Mouse (Mus musculus) lung, adult 2 months (tissue): ENCODE results near the gene Ripk1. TPM values are rescaled to one million over a fixed set of nuclear protein-coding genes. Genes with fewer than 3 reads are reported as not detected.

Source experiments
- DNase-seq: peaks from one replicate; pipeline ENCODE4 v3.0.0; 2022
- H3K4me1 ChIP-seq: fragments of 200-500 bp; 2 replicates; pipeline ENCODE4 v1.6.1; 2011; ENCODE audit warnings: low read length; ENCODE audit not compliant: control insufficient read depth, insufficient read depth
- H3K4me3 ChIP-seq: fragments of 200-500 bp; replicated peaks from 2 replicates; pipeline ENCODE3; 2011; ENCODE audit warnings: low read depth, mild to moderate bottlenecking, control low read depth, low read length; ENCODE audit errors: extremely low read depth
- CTCF ChIP-seq: fragments of 200-500 bp; IDR thresholded peaks from 2 replicates; pipeline ENCODE4 v1.5.1; 2011; ENCODE audit warnings: mild to moderate bottlenecking, low read length, control low read depth; ENCODE audit not compliant: insufficient read depth
- POLR2A ChIP-seq: fragments of 200-500 bp; IDR thresholded peaks from 2 replicates; pipeline ENCODE4 v1.6.1; 2011; ENCODE audit warnings: low read depth, mild to moderate bottlenecking, control low read depth, low read length, borderline replicate concordance; ENCODE audit errors: extremely low read depth
- WGBS: fragments of 180-500 bp; shearing (Covaris S2); methylation state at CpG from one replicate; pipeline ENCODE4 v1.1.7; 2018; 5-methylcytosine and 5-hydroxymethylcytosine counted together
- polyA plus RNA-seq: library from polyadenylated mRNA; depleted of rRNA; stranded (reverse); fragments of >200 nt; gene quantifications from 2 replicates; pipeline ENCODE4 v1.2.3, GENCODE M21; 2012

Gene Ripk1
- polyA plus RNA-seq, 1 experiment, result 10.8 TPM

DNA sequence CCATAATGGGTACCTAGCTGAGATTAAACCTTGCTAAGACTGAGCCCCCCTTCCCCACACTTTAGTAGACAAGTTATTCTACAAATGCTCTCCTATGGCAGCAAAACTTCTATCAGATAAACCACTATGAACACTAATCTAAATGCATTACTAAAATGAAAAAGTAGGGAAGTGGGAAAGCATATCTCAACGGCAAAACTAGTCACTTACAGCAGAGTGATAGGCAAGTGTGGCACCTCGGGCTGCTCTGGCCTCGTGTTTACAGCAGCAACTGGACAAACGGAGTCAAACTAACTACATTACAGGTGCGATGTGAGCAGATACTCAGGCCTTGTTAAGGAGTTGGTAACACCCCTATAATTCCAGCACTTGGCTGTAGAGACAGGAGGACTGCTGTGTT lies 12.5 kb upstream of the Ripk1 start:
- 79% methylated on average over 5 of the region's 5 CpGs for whole genome bisulfite sequencing
- DNase-seq, result no peak
- no peaks in the 10 kb centered on the region for H3K4me1 ChIP-seq

DNA sequence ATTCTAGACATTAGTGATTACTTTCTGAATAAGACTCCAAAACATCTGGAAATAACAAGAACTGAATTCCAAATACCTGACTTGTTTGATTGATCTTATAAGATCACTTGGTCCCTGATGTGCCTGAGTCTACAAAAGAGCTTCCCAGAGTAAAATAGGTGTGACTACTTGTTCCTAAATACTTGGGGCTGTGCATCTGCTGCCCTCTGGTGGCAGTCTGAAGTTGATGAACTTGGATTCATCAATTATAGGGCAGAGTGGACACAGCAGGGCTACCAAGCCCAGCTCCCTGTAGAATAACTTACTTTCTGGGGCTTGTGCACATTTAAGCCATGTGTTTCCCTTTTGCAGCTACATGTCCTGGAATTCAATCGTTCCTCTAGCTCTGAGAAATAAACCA lies 7.0 kb upstream of the Ripk1 start:
- TF ChIP-seq CTCF (peak; percentile 60), POLR2A (no peak)
- 33% methylated on average over 1 of the region's 1 CpGs for WGBS
- Histone ChIP-seq H3K4me1 (no peaks in the 10 kb centered on the region), H3K4me3 (no peak overlapping the region)
- peak; percentile 69 for DNase-seq

More for the DNA sequence above, 12.5 kb upstream of the Ripk1 start:
- TF ChIP-seq POLR2A (no peak), CTCF (no peak)
- no peak overlapping the region for H3K4me3 ChIP-seq

DNA sequence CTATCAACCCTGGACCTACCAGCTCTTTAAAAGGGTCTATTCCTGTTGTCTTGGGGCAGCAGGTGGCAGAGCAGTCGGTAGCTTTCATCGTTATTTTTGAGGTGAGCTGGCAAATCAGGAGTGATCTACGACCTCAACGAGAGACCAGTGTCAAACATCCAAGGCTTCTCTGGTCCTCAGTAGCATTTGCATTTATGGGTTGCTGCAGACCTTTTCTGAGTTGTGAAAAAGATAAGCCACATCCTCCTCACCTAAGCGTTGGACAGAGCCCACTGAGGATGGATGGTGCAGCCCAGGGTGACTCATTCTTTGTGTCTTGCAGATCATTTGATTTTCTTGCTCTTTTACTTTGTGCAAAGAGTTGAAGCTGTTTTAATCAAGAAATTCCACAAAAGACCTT lies 895 bp downstream of the Ripk1 start:
- Histone ChIP-seq H3K4me1 (peaks cover 14% of the 10 kb centered on the region), H3K4me3 (peak overlapping the region; percentile 91)
- no peak for TF ChIP-seq CTCF
- TF ChIP-seq POLR2A, result no peak
- no peak for DNase-seq
- WGBS, result 8% methylated on average over 5 of the region's 5 CpGs

GRCm38 (mm10) chr13:34007234-34007633 lies 5.1 kb downstream of the Ripk1 start:
- TF ChIP-seq POLR2A (no peak), CTCF (no peak)
- DNase-seq, result no peak
- peaks cover 14% of the 10 kb centered on the region for H3K4me1 ChIP-seq
- no peak overlapping the region for H3K4me3 ChIP-seq
- 42% methylated on average over 2 of the region's 2 CpGs for WGBS

- Histone ChIP-seq H3K4me1 (no peaks in the 10 kb centered on the region), H3K4me3 (no peak overlapping the region)
- no peak for DNase-seq
- WGBS, result 84% methylated on average over 9 of the region's 9 CpGs
- TF ChIP-seq POLR2A (no peak), CTCF (no peak)
These were observed 14.9 kb downstream of the Ripk1 start for GRCm38 (mm10) chr13:34016927-34017569.

DNA sequence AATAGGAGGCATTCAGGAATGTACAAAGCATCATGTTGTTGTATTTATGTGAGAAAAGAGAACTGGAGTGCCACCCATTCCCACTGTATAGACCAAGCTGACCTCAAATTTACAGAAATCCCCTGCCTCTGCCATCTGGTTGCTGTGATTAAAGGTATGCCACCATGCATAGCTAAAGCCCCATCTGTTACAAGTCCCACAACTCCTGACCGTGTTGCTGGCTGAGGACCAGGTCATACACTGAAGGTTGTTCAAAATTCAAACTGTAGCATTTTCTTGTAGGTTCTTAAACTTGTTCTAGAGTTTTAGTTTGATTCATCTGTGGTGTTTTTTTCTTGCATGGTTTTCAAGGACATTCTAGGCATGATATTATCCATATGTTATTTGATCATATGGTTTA lies 16.4 kb downstream of the Ripk1 start:
- TF ChIP-seq POLR2A (no peak), CTCF (no peak)
- WGBS, result 97% methylated on average over 1 of the region's 1 CpGs
- no peak overlapping the region for H3K4me3 ChIP-seq
- H3K4me1 ChIP-seq, result no peaks in the 10 kb centered on the region
- DNase-seq, result no peak

GRCm38 (mm10) chr13:34021998-34022397 lies 19.8 kb downstream of the Ripk1 start:
- 71% methylated on average over 2 of the region's 2 CpGs for WGBS
- TF ChIP-seq CTCF (no peak), POLR2A (no peak)
- Histone ChIP-seq H3K4me3 (no peak overlapping the region), H3K4me1 (no peaks in the 10 kb centered on the region)
- no peak for DNase-seq

DNA sequence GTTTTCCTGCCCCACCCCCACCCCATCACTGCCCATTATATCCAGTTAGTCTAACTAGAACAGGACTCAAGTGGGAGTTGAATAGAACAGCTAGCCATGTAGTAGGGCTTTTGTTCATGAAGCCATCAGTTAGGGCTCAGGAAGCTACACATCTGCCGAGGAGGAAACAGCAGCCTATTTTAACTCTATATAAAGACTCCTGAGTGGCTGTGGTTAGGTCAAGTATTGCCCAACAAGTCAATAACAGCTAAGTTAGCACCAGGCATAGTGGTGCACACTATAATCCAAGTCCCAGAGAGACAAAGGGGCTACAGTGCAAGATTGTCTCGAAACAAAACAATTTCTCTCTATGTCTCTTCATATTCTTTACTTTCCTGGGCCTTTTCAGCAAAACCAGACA lies 29.9 kb downstream of the Ripk1 start:
- TF ChIP-seq POLR2A (no peak), CTCF (no peak)
- 65% methylated on average over 2 of the region's 2 CpGs for WGBS
- 0 out of 2 replicates have a peak, but pooled peaks cover under 1% of the 10 kb centered on the region for H3K4me1 ChIP-seq
- DNase-seq, result no peak
- H3K4me3 ChIP-seq, result no peak overlapping the region

DNA sequence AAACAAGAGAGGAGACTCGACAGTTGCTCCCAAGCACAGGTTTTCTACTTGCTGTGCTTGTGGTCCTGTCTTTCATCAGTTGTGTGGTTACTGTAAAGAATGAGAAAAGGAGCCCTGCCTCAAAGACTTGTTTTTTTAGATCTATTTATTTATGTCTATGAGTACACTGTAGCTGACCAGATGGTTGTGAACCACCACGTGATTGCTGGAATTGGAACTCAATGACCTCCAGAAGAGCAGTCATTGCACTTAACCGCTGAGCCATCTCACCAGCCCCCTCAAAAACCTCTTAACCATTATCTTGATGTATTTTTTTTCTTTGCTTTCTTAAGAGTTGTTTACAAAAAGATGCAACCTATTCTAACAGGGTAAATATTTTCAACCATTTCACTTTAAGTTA lies 33.3 kb downstream of the Ripk1 start:
- TF ChIP-seq CTCF, result no peak
- no peak for DNase-seq
- 55% methylated on average over 3 of the region's 3 CpGs for WGBS
- Histone ChIP-seq H3K4me3 (no peak overlapping the region), H3K4me1 (peaks cover 6% of the 10 kb centered on the region; the same call in 1 of the 2 replicates)

- Histone ChIP-seq H3K4me1 (peaks cover 6% of the 10 kb centered on the region; the same call in 1 of the 2 replicates), H3K4me3 (no peak overlapping the region)
- DNase-seq, result no peak
- WGBS, result 63% methylated on average over 5 of the region's 5 CpGs
- TF ChIP-seq POLR2A (no peak), CTCF (no peak)
These were observed 34.6 kb downstream of the Ripk1 start for GRCm38 (mm10) chr13:34036726-34037125.

GRCm38 (mm10) chr13:34037172-34038055 lies 35.3 kb downstream of the Ripk1 start, which contains the start of gene Bphl:
Gene Bphl, plus strand, starts transcription at chr13:34037597.
- TF ChIP-seq CTCF, result no peak
- peak; percentile 91 for TF ChIP-seq POLR2A
- under 1% methylated on average over 37 of the region's 37 CpGs for WGBS
- DNase-seq, result peak; percentile 88

More at GRCm38 (mm10) chr13:34037172-34038055, 35.3 kb downstream of the Ripk1 start, which contains the start of gene Bphl:
- peak within 1 kb of the TSS; percentile 96 for H3K4me3 ChIP-seq
- H3K4me1 ChIP-seq, result peaks cover 6% of the 10 kb centered on the region; the same call in 1 of the 2 replicates
